ENCODE assay signal across 8 mouse cellular contexts in the genomic region with DNA sequence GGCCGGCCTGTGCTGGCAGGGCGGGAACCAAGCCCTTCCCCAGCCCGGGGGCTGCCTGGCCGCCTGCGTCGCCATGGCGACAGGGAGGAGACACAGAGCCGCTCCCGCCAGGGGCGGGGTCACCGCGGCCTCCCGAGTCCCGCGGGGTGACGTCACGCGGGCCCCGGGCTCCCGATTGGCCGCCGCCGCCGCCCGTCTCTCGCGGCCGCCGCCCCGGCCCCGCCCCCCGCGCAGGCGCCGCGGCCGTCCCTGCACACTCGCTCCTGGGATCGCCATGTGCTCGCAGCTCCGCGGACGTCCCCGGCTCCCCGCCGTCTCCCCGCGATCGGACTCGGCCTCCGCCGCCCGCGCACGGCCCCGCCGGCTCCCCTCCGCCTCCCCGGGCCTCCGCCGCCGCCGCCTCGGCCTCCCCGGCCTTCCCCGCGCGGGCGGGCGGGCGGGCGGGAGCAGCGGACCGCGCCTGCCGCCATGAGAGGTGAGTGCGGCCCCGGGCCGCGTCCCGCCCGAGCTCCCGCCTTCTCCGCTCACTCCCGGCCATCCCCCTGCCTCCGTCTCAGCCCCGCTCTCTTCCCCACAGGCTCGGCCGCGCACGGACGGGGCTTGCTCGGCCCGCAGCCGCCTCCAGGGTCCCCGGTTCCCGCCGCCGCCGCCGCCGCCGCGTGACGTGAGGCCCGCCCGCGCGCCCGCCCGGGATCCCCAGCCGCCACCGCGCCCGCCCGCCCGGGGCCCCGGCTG. TPM values are rescaled to one million over a fixed set of nuclear protein-coding genes. Genes with fewer than 3 reads are reported as not detected.
DNase-seq lines count a peak whose midpoint lies in the region; ATAC-seq and TF ChIP-seq lines count a peak whose summit lies in the region.
"Not testable (repeated sequence)": the region's sequence is repeated elsewhere in the genome, so short reads cannot be mapped to it uniquely, and the experiment has no call there.

A gene (plus strand): TSS at position 644 of the 735 bp plus-strand sequence.

- H3K27ac ChIP-seq in CH12.LX (ENCODE audit: insufficient read depth, low read depth): peak within 1 kb of the TSS; percentile 64
- H3K27ac ChIP-seq in forebrain, embryonic 11.5 days (ENCODE audit: low read depth, low read length): peak within 1 kb of the TSS; percentile 65
- peak within 1 kb of the TSS; percentile 70 for H3K27ac ChIP-seq in heart, embryonic 15.5 days
- peak within 1 kb of the TSS; percentile 74 for H3K27ac ChIP-seq in liver, embryonic 15.5 days (replicated peaks)
- peak within 1 kb of the TSS; percentile 15 for H3K27ac ChIP-seq in neural tube, embryonic 12.5 days
- H3K27ac ChIP-seq in stomach, postnatal 0 days (replicated peaks): peak within 1 kb of the TSS; percentile 94

- TF ChIP-seq CTCF in CH12.LX (conservative IDR thresholded peaks at IDR 0.05 in 1 of 2, IDR thresholded peaks at IDR 0.05 in 1 of 2; ENCODE audit: low read depth in 2 of 2, low read length in 2 of 2); stomach, postnatal 0 days (IDR thresholded peaks at IDR 0.05; ENCODE audit: low read depth): not testable (repeated sequence)

- peak within 1 kb of the TSS; percentile 10; the same call in 1 of the 2 replicates for H3K4me2 ChIP-seq in CH12.LX (ENCODE audit: insufficient read depth, low read depth, poor library complexity, severe bottlenecking)
- peak within 1 kb of the TSS; percentile 27; the same call in 1 of the 2 replicates for H3K4me2 ChIP-seq in forebrain, embryonic 11.5 days (ENCODE audit: low read depth, low read length, severe bottlenecking)
- peak within 1 kb of the TSS; percentile 29 for H3K4me2 ChIP-seq in heart, embryonic 15.5 days
- peak within 1 kb of the TSS; percentile 63 for H3K4me2 ChIP-seq in liver, embryonic 15.5 days
- peak within 1 kb of the TSS; percentile 24; the same call in 1 of the 2 replicates for H3K4me2 ChIP-seq in neural tube, embryonic 12.5 days (replicated peaks)
- H3K4me2 ChIP-seq in stomach, postnatal 0 days (replicated peaks; ENCODE audit: low read depth): peak within 1 kb of the TSS; percentile 21; the same call in 1 of the 2 replicates

- peak within 1 kb of the TSS; percentile 54 to 92 (median 63) for H3K4me3 ChIP-seq in CH12.LX (replicated peaks in 1 of 3; ENCODE audit: low read depth in 2 of 3, low read length in 2 of 3, poor library complexity in 1 of 3)
- peak within 1 kb of the TSS; percentile 53 for H3K4me3 ChIP-seq in forebrain, embryonic 11.5 days (ENCODE audit: low read depth, low read length)
- peak within 1 kb of the TSS; percentile 55 for H3K4me3 ChIP-seq in heart, embryonic 15.5 days
- H3K4me3 ChIP-seq in liver, embryonic 15.5 days (replicated peaks): peak within 1 kb of the TSS; percentile 66
- H3K4me3 ChIP-seq in neural tube, embryonic 12.5 days: peak within 1 kb of the TSS; percentile 58
- H3K4me3 ChIP-seq in stomach, postnatal 0 days (ENCODE audit: low read depth, low read length): peak within 1 kb of the TSS; percentile 71

- H3K4me1 ChIP-seq in CH12.LX (ENCODE audit: control insufficient read depth in 1 of 2, insufficient read depth in 2 of 2); forebrain, embryonic 11.5 days (replicated peaks; ENCODE audit: control insufficient read depth, insufficient read depth, low read length); heart, embryonic 15.5 days (replicated peaks); liver, embryonic 15.5 days (replicated peaks); neural tube, embryonic 12.5 days; stomach, postnatal 0 days (replicated peaks; ENCODE audit: control insufficient read depth, insufficient read depth): not testable (repeated sequence)

- peak; percentile 88 for ATAC-seq in forebrain, embryonic 11.5 days (replicated peaks; ENCODE audit: low FRiP score)
- ATAC-seq in heart, embryonic 15.5 days (replicated peaks; ENCODE audit: insufficient number of reproducible peaks, insufficient read depth, low FRiP score, low read depth): peak; percentile 86
- ATAC-seq in liver, embryonic 15.5 days (ENCODE audit: insufficient read depth): peak; percentile 66
- peak; percentile 89 for ATAC-seq in neural tube, embryonic 12.5 days (ENCODE audit: low FRiP score, low read depth)
- ATAC-seq in stomach, postnatal 0 days (ENCODE audit: low FRiP score, low TSS enrichment): peak; percentile 87

- dilution Hi-C loops in CH12.LX (cut with MboI; ENCODE audit: extremely low pct_ligation_motif_present, extremely low pct_unique_long_range_greater_than_20kb, low sequenced_read_pairs): not testable (repeated sequence)

- H3K36me3 ChIP-seq in CH12.LX (replicated peaks in 1 of 2; ENCODE audit: control insufficient read depth in 1 of 2, insufficient read depth in 1 of 2, low read length in 1 of 2): peaks cover 21 to 30% of the 10 kb centered on the region in 2 experiments
- peaks cover 10% of the 10 kb centered on the region for H3K36me3 ChIP-seq in forebrain, embryonic 11.5 days (ENCODE audit: control insufficient read depth, insufficient read depth, low read length)
- H3K36me3 ChIP-seq in heart, embryonic 15.5 days: peaks cover 12% of the 10 kb centered on the region
- peaks cover 19% of the 10 kb centered on the region for H3K36me3 ChIP-seq in liver, embryonic 15.5 days (replicated peaks)
- H3K36me3 ChIP-seq in neural tube, embryonic 12.5 days: peaks cover 15% of the 10 kb centered on the region
- not testable (repeated sequence) for H3K36me3 ChIP-seq in stomach, postnatal 0 days (ENCODE audit: control insufficient read depth, insufficient read depth, low read length)

- peak; percentile 100 for DNase-seq in CH12.LX (ENCODE audit: extremely low read depth)
- DNase-seq in c-Kit-positive CD71-negative TER-119-negative erythroid progenitor cells, embryonic 14.5 days (ENCODE audit: low read depth): peak; percentile 100
- DNase-seq in forebrain, embryonic 11.5 days (ENCODE audit: low spot score): peak; percentile 96
- peak; percentile 96 to 100 for DNase-seq in kidney, postnatal 25 days
- DNase-seq in stomach, postnatal 0 days (ENCODE audit: low spot score): peak; percentile 94

- in situ Hi-C loops in CH12.LX (cut with MboI; ENCODE audit: low pct_ligation_motif_present, low pct_unique_long_range_greater_than_20kb, low sequenced_read_pairs): not testable (repeated sequence)

- H3K79me2 ChIP-seq in CH12.LX (replicated peaks; ENCODE audit: control insufficient read depth, extremely low read depth, insufficient read depth, poor library complexity, severe bottlenecking): not testable (repeated sequence)

- peak within 1 kb of the TSS; percentile 91 for H3K9ac ChIP-seq in CH12.LX (ENCODE audit: insufficient read depth, low read depth)
- H3K9ac ChIP-seq in forebrain, embryonic 11.5 days (ENCODE audit: low read length): peak within 1 kb of the TSS; percentile 77
- H3K9ac ChIP-seq in heart, embryonic 15.5 days: peak within 1 kb of the TSS; percentile 67
- H3K9ac ChIP-seq in liver, embryonic 15.5 days: peak within 1 kb of the TSS; percentile 69
- H3K9ac ChIP-seq in neural tube, embryonic 12.5 days: peak within 1 kb of the TSS; percentile 70
- H3K9ac ChIP-seq in stomach, postnatal 0 days (ENCODE audit: low read length): peak within 1 kb of the TSS; percentile 97

- H3K9me3 ChIP-seq in CH12.LX (replicated peaks; ENCODE audit: low read length): peaks cover 23% of the 10 kb centered on the region
- peaks cover 29% of the 10 kb centered on the region for H3K9me3 ChIP-seq in forebrain, embryonic 11.5 days (ENCODE audit: control insufficient read depth, low read length)
- H3K9me3 ChIP-seq in heart, embryonic 15.5 days (replicated peaks): peaks cover 18% of the 10 kb centered on the region
- peaks cover 18% of the 10 kb centered on the region for H3K9me3 ChIP-seq in liver, embryonic 15.5 days (replicated peaks)
- H3K9me3 ChIP-seq in neural tube, embryonic 12.5 days: peaks cover 42% of the 10 kb centered on the region
- peaks cover 19% of the 10 kb centered on the region for H3K9me3 ChIP-seq in stomach, postnatal 0 days (ENCODE audit: control insufficient read depth, low read length)

- not testable (repeated sequence) for H3K27me3 ChIP-seq in CH12.LX (replicated peaks); forebrain, embryonic 11.5 days (ENCODE audit: control insufficient read depth, insufficient read depth, low read length); heart, embryonic 15.5 days; liver, embryonic 15.5 days; neural tube, embryonic 12.5 days (replicated peaks); stomach, postnatal 0 days (ENCODE audit: control insufficient read depth, insufficient read depth, low read length)

- 68% methylated on average over 115 of the region's 118 CpGs for WGBS in forebrain, embryonic 11.5 days
- WGBS in heart, embryonic 15.5 days: 73% methylated on average over 117 of the region's 118 CpGs
- 62% methylated on average over 116 of the region's 118 CpGs for WGBS in liver, embryonic 15.5 days (ENCODE audit: insufficient replicate concordance)
- whole genome bisulfite sequencing in neural tube, embryonic 12.5 days: 73% methylated on average over 117 of the region's 118 CpGs
- WGBS in stomach, postnatal 0 days: 64% methylated on average over 113 of the region's 118 CpGs

- TF ChIP-seq EP300 in CH12.LX (IDR thresholded peaks at IDR 0.05; ENCODE audit: low read length); stomach, postnatal 0 days (optimal IDR thresholded peaks at IDR 0.05): not testable (repeated sequence)

- not testable (repeated sequence) for TF ChIP-seq POLR2A in CH12.LX (IDR thresholded peaks at IDR 0.05; ENCODE audit: low read depth, low read length)

- not testable (repeated sequence) for TF ChIP-seq RAD21 in CH12.LX (IDR thresholded peaks at IDR 0.05; ENCODE audit: low read depth, low read length)

RNA-seq across cellular contexts. Expression of the gene that starts here (rescaled TPM):
- total RNA-seq in CH12.LX (2012; rRNA removed) (288 and 398 TPM in 2 replicates), CH12.LX (2014; rRNA removed) (60.4 and 62.0 TPM in 2 replicates)
- polyA plus RNA-seq in CH12.LX (2012; ENCODE audit: insufficient read length, low read depth): 606 and 724 TPM in 2 replicates
- polyA plus RNA-seq in forebrain, embryonic 11.5 days (2014; fragmentation: Nextera tagmentation; extraction: Ambion mirVana): 321 and 384 TPM in 2 replicates
- 122 and 155 TPM in 2 replicates for polyA plus RNA-seq in heart, embryonic 15.5 days (2015; fragmentation: Nextera tagmentation; extraction: Ambion mirVana)
- polyA plus RNA-seq in liver, embryonic 15.5 days (2015; fragmentation: Nextera tagmentation; extraction: Ambion mirVana): 66.4 and 85.9 TPM in 2 replicates
- polyA plus RNA-seq in neural tube, embryonic 12.5 days (2016; fragmentation: Nextera tagmentation; extraction: Ambion mirVana): 240 and 361 TPM in 2 replicates
- polyA plus RNA-seq in stomach, postnatal 0 days (2015; fragmentation: Nextera tagmentation; extraction: Ambion mirVana): 90.6 and 93.1 TPM in 2 replicates

Comparison
In these comparisons a context has a peak if more than half of its experiments do, and no peak if none do; other contexts are left out.
1. Peak in every context shown above with its lines: DNase-seq, ATAC-seq, H3K4me3 ChIP-seq and H3K27ac ChIP-seq.
2. H3K27ac ChIP-seq: peak in every context shown above with its lines; median percentile 94 in stomach, postnatal 0 days; 74 in liver, embryonic 15.5 days; 70 in heart, embryonic 15.5 days; 65 in forebrain, embryonic 11.5 days; 64 in CH12.LX; 15 in neural tube, embryonic 12.5 days.
3. H3K4me2 ChIP-seq: peak in every context shown above with its lines; median percentile 63 in liver, embryonic 15.5 days; 29 in heart, embryonic 15.5 days; 27 in forebrain, embryonic 11.5 days; 24 in neural tube, embryonic 12.5 days; 21 in stomach, postnatal 0 days; 10 in CH12.LX.